Mouse (Mus musculus) hindbrain, embryonic 13.5 days (tissue): Measurements from ENCODE around the gene Pclo. TPM values are rescaled to one million over a fixed set of nuclear protein-coding genes. Genes with fewer than 3 reads are reported as not detected.
A peak's percentile ranks its signal among the peaks of the same experiment; 100 is the strongest.

Source experiments
- ATAC-seq: fragments of 200-750 bp; cut with Nextera tagmentation; 2 replicates; pipeline ENCODE4 v1.8.0; 2017; ENCODE audit warnings: moderate TSS enrichment; ENCODE audit not compliant: low FRiP score
- H3K27ac ChIP-seq: fragments of 300-500 bp; sonication (generic); 2 replicates; pipeline ENCODE4 v1.5.1; 2015; ENCODE audit warnings: inconsistent platforms, mild to moderate bottlenecking, moderate library complexity
- H3K27me3 ChIP-seq: fragments of 300-500 bp; sonication (generic); 2 replicates; pipeline ENCODE4 v1.6.1; 2015; ENCODE audit warnings: mild to moderate bottlenecking, inconsistent platforms
- H3K36me3 ChIP-seq: fragments of 300-500 bp; sonication (generic); 2 replicates; pipeline ENCODE4 v1.6.1; 2015; ENCODE audit warnings: mild to moderate bottlenecking, inconsistent platforms
- H3K4me1 ChIP-seq: fragments of 300-500 bp; sonication (generic); replicated peaks from 2 replicates; pipeline ENCODE4 v1.6.1; 2015; ENCODE audit warnings: inconsistent platforms
- H3K4me2 ChIP-seq: fragments of 300-500 bp; sonication (generic); 2 replicates; pipeline ENCODE4 v1.6.1; 2015; ENCODE audit warnings: inconsistent platforms, mild to moderate bottlenecking, moderate library complexity
- H3K4me3 ChIP-seq: fragments of 300-500 bp; sonication (generic); 2 replicates; pipeline ENCODE4 v1.5.1; 2015; ENCODE audit warnings: mild to moderate bottlenecking, inconsistent platforms
- H3K9ac ChIP-seq: fragments of 300-500 bp; sonication (generic); 2 replicates; pipeline ENCODE4 v1.6.1; 2015; ENCODE audit warnings: mild to moderate bottlenecking, inconsistent platforms
- H3K9me3 ChIP-seq: fragments of 300-500 bp; sonication (generic); 2 replicates; pipeline ENCODE4 v1.6.1; 2016; ENCODE audit warnings: inconsistent platforms
- WGBS: fragments of 180-500 bp; shearing (Covaris S2); methylation state at CpG from one replicate; pipeline ENCODE4 v1.1.7; 2015; 5-methylcytosine and 5-hydroxymethylcytosine counted together
- polyA plus RNA-seq: library from polyadenylated mRNA; unstranded; fragments of >200 nt; fragmentation: Nextera tagmentation; extraction: Ambion mirVana; gene quantifications from 2 replicates; pipeline ENCODE4 v1.2.1, GENCODE M21; 2015

The Pclo gene
- polyA plus RNA-seq, 1 experiment from 2014 or later = 9.3 TPM

DNA sequence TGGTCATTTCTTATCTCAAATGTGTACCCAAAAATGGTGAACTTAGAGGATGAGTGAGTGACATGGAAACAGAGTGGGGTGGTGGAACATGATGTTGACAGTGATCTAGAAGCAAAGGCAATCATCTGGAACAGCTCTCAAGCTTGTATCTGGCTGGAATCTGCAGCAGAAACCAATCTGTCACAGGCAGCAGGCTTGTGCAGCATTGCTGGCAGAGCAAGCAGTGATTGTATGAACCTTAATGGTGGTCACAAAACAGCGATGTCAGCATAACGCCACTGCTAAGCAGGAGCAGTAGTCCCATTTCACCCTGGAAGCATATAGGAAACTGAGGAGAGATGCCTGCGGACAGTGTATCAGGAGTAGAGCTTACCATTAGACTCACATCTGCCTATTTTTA, 76.8 kb downstream of the Pclo start:
- Histone ChIP-seq H3K9me3 (no peaks in the 10 kb centered on the region), H3K27ac (peak overlapping the region; percentile 18; the same call in 1 of the 2 replicates), H3K4me1 (0 out of 2 replicates have a peak, but pooled peaks cover 2% of the 10 kb centered on the region), H3K9ac (no peak overlapping the region), H3K4me2 (no peak overlapping the region), H3K4me3 (no peak overlapping the region), H3K36me3 (peaks cover 3% of the 10 kb centered on the region; the same call in 1 of the 2 replicates), H3K27me3 (no peaks in the 10 kb centered on the region)
- 73% methylated on average over 3 of the region's 3 CpGs for WGBS
- no peak for ATAC-seq

DNA sequence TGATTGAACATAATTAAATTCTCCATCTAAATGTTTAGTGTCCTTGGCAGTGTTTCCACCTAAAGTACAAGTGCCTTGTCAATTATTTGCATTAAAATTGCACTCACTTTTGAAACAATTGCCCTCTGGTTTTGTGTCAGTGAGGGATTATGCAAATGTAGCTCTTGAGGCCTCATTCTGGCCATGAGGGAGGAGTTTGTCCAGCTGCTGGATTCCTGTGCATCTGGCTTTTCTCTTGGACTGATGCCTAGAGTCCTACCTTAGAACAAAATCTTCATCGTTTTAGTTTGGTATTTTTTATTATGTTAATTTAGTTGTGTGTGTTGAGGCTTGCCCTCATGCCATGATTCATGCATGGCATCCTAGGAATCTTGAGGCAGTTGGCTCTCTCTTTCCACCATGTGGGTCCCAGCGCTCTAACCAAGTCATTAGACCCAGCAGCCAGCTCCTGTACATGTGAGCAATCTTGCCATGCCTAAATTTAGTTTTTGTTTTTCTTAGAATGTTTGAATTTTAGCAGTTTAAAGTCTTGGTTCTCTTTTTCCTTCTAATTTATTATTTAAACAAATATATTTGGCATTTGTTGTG, 80.8 kb downstream of the Pclo start:
- no peaks in the 10 kb centered on the region for H3K9me3 ChIP-seq
- no peak for ATAC-seq
- 0 out of 2 replicates have a peak, but pooled peaks cover 2% of the 10 kb centered on the region for H3K4me1 ChIP-seq
- no peaks in the 10 kb centered on the region for H3K27me3 ChIP-seq
- WGBS = 62% methylated on average over 2 of the region's 2 CpGs
- H3K4me2 ChIP-seq = no peak overlapping the region
- H3K36me3 ChIP-seq = no peaks in the 10 kb centered on the region
- H3K27ac ChIP-seq = no peak overlapping the region
- H3K9ac ChIP-seq = no peak overlapping the region
- no peak overlapping the region for H3K4me3 ChIP-seq

DNA sequence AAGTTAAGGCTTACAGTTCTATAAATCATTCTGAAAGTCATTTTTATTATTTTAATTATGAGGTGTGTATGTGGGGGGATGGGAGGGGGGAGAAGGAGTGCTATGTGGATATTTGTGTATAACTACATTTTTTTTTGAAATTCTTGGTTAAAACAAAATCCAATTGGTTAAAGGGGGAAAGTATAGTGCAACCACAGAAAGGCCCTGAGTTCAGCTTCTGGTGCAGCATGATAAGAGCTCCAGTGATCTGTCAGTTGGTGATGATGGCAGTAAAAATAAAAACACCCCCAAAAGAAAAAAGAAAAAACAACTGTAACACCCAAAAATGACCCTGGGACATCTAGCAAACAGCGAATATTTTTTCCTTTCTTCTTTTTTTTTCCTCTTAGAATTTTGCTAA, 93.6 kb downstream of the Pclo start:
- ATAC-seq = no peak
- H3K4me1 ChIP-seq = no peaks in the 10 kb centered on the region
- no peaks in the 10 kb centered on the region for H3K36me3 ChIP-seq
- no peaks in the 10 kb centered on the region for H3K27me3 ChIP-seq
- no peak overlapping the region for H3K4me2 ChIP-seq
- no peak overlapping the region for H3K4me3 ChIP-seq
- no peak overlapping the region for H3K27ac ChIP-seq
- no peak overlapping the region for H3K9ac ChIP-seq
- 72% methylated on average over 1 of the region's 1 CpGs for WGBS
- H3K9me3 ChIP-seq = no peaks in the 10 kb centered on the region

DNA sequence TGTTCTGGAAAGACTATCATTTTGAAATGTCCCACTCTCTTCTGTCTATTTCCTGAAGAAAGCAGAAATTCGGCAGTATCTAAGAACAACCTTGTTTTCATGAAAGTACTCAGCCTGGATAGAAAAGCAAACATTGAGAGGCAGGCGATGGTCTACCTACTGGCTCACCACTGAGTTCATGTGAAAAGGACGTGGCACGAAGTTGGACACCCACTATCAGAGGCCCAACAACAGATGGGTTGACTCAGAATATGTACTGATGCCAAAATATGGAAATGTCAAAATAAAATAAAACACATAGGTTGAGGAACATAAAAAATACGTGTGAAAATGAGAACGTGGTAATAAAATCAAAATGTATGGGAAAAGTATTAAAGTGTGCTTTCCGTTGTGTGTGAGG, 106.4 kb downstream of the Pclo start:
- no peaks in the 10 kb centered on the region for H3K4me1 ChIP-seq
- no peak overlapping the region for H3K27ac ChIP-seq
- H3K4me2 ChIP-seq = no peak overlapping the region
- no peaks in the 10 kb centered on the region for H3K36me3 ChIP-seq
- 90% methylated on average over 7 of the region's 7 CpGs for WGBS
- no peak for ATAC-seq
- no peaks in the 10 kb centered on the region for H3K9me3 ChIP-seq
- H3K27me3 ChIP-seq = no peaks in the 10 kb centered on the region
- H3K4me3 ChIP-seq = no peak overlapping the region
- H3K9ac ChIP-seq = no peak overlapping the region

DNA sequence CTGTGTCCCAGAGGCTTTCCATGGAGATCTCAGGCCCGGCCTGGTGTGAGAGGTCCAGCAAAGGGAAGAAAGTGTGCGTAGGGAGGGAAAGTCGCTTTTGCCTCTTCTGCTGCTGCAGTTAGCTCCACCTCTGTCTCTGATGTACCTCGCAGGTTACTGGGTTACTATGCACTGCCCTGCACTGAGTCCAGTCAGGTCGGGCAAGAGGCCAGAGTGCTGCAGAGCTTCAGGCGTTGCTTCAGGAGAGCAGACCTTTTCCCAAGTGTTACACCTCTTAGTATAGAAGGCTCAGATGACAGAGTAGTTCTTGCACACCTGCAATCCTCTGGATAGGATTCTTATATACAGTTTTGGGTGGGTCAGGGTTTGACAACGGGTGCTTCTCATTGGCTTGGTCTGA, 108.6 kb downstream of the Pclo start:
- no peaks in the 10 kb centered on the region for H3K27me3 ChIP-seq
- H3K27ac ChIP-seq = no peak overlapping the region
- no peaks in the 10 kb centered on the region for H3K36me3 ChIP-seq
- no peaks in the 10 kb centered on the region for H3K9me3 ChIP-seq
- H3K4me1 ChIP-seq = no peaks in the 10 kb centered on the region
- no peak overlapping the region for H3K9ac ChIP-seq
- 82% methylated on average over 7 of the region's 7 CpGs for WGBS
- ATAC-seq = no peak
- no peak overlapping the region for H3K4me3 ChIP-seq
- H3K4me2 ChIP-seq = no peak overlapping the region

DNA sequence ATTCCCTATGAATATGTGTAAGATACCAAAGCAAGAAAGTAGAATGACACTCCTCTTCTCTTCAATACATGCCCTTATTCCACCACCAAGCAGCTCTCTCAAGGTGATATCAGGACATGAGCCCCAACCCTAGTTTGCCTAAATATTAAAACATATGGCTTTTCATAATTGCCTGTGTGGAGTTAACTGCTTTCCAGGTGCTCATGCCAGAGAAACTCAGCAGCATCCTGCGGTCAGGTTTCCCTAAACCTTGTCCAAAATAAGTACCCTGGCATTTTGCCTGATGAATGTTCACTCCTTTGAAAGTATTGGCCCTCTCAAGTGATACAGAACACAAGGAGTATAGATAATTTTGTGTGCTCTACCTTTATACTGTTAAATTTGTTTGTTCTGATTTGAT, 126.5 kb downstream of the Pclo start:
- Histone ChIP-seq H3K4me3 (no peak overlapping the region), H3K36me3 (no peaks in the 10 kb centered on the region), H3K9me3 (no peaks in the 10 kb centered on the region), H3K27ac (no peak overlapping the region), H3K9ac (no peak overlapping the region), H3K4me2 (no peak overlapping the region), H3K27me3 (no peaks in the 10 kb centered on the region), H3K4me1 (no peaks in the 10 kb centered on the region)
- 96% methylated on average over 1 of the region's 1 CpGs for WGBS
- no peak for ATAC-seq

DNA sequence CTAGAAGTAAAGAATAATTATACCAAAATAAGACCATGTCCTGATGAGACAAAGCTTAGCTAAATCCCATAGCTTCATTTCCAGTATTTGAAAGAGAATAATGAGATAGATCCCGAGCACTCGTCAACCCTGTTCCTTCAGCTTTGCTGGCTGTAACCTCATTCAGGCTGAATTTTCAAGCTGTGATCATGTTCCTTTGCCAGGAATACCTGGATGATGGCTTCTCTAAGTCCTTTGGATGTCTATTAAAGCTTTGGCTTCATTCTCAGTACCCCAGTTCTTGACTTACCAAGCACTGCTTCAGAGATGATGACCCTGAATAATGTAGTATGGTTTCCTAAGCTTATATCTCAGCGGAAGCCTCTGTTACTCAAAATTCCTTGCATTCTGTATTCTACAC, 131.1 kb downstream of the Pclo start:
- ATAC-seq = no peak
- Histone ChIP-seq H3K4me3 (no peak overlapping the region), H3K36me3 (no peaks in the 10 kb centered on the region), H3K4me2 (no peak overlapping the region), H3K9me3 (no peaks in the 10 kb centered on the region), H3K9ac (no peak overlapping the region), H3K4me1 (no peaks in the 10 kb centered on the region), H3K27me3 (no peaks in the 10 kb centered on the region), H3K27ac (no peak overlapping the region)
- WGBS = 92% methylated on average over 3 of the region's 3 CpGs

DNA sequence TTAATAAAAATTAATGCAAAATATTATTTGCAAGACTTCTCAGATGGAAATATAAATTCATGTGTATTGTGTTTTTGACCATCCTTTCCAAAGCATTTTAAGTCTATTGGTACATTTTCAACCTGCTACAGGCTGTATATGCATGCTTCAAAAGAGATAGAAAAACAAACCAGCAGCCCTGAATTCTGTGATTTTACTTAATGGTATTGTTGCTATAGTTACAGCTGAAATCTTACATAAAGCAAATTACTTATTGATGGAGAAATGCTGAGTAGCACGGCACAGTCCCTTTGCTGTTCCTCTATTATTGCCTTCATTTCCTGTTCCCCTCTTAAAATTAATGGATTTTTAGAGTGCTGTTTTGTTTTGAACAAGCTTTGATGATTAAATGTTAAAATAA, 145.9 kb downstream of the Pclo start:
- Histone ChIP-seq H3K27me3 (no peaks in the 10 kb centered on the region), H3K9me3 (no peaks in the 10 kb centered on the region), H3K4me2 (no peak overlapping the region), H3K9ac (no peak overlapping the region), H3K27ac (no peak overlapping the region), H3K4me1 (no peaks in the 10 kb centered on the region), H3K4me3 (no peak overlapping the region), H3K36me3 (no peaks in the 10 kb centered on the region)
- WGBS = 57% methylated on average over 1 of the region's 1 CpGs
- ATAC-seq = no peak

DNA sequence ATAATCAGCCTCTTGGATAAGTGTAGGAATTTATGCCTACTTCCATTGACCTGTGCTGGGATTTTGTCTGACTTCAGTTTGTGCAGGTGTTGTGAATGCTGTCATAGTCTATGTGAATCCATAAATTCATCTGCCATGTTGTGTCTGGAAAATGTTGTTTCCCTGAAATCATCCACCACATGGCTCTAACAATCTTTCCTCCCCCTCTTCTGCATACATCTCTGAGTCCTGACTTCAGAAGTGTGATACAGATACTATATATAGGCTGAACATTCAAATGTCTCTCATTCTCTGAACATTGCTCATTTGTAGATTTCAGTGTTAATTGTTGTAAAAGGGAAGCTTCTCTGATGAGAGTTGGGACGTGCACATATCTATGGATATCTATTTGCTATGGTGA, 147.5 kb downstream of the Pclo start:
- H3K27me3 ChIP-seq = no peaks in the 10 kb centered on the region

DNA sequence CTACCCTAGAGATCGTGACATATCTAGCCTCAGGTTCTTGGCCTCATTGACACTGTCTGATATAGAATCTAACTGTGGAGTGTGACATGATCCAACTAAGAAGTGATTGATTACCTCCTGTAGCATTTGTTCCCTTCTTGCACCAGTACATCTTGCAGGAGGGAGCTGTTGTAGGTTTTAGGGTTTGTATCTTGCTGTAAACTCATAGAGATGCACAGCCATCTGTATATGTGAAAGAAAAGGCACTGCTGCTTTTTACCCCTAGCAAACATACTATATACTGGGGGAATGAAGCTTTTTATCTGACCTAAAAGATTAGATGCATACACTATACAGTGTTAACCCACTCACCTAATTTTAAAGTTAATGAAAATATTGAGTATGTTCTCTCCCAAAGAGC, 147.9 kb downstream of the Pclo start:
- Histone ChIP-seq H3K9me3 (no peaks in the 10 kb centered on the region), H3K4me2 (no peak overlapping the region), H3K4me1 (no peaks in the 10 kb centered on the region), H3K27me3 (no peaks in the 10 kb centered on the region), H3K36me3 (no peaks in the 10 kb centered on the region), H3K4me3 (no peak overlapping the region), H3K27ac (no peak overlapping the region), H3K9ac (no peak overlapping the region)
- no peak for ATAC-seq
- 88% methylated on average over 1 of the region's 1 CpGs for WGBS

More for the DNA sequence above, 147.5 kb downstream of the Pclo start:
- Histone ChIP-seq H3K9me3 (no peaks in the 10 kb centered on the region), H3K4me2 (no peak overlapping the region), H3K9ac (no peak overlapping the region), H3K36me3 (no peaks in the 10 kb centered on the region), H3K27ac (no peak overlapping the region), H3K4me1 (no peaks in the 10 kb centered on the region), H3K4me3 (no peak overlapping the region)
- ATAC-seq = no peak
- 78% methylated on average over 1 of the region's 1 CpGs for WGBS

DNA sequence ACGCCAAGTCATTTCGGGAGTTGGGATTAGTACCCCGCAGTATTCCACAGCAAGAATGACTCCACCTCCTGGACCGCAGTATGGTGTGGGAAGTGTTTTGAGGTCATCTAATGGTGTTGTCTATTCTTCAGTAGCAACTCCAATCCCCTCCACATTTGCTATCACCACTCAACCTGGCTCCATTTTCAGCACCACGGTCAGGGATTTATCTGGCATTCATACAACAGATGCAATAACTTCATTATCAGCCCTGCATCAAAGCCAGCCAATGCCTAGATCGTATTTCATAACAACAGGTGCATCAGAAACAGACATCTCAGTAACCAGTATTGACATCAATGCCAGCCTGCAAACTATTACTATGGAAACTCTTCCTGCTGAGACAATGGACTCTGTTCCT, 165.7 kb downstream of the Pclo start:
- no peak for ATAC-seq
- H3K9me3 ChIP-seq = 0 out of 2 replicates have a peak, but pooled peaks cover 8% of the 10 kb centered on the region

DNA sequence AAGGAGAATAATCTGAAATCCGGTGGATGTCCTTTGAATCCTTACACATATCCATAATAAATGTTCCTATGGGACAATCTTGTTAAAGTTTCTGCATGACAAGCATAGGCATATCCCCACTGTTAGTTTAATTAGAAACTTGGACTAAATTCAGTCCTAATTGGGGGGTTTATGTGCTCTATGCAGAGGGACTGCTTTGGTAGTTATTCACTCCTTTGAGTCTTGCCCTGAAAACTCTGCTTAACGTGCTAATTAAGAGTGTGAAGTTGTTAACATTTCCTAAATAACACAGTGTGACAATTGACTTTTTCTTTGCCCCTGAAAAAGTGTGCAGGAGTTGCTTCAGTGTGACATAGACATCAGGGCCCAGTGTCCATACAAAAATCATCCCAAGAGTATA, 177.3 kb downstream of the Pclo start:
- Histone ChIP-seq H3K9me3 (no peaks in the 10 kb centered on the region), H3K4me2 (no peak overlapping the region), H3K36me3 (no peaks in the 10 kb centered on the region), H3K9ac (no peak overlapping the region), H3K4me1 (no peaks in the 10 kb centered on the region), H3K27ac (no peak overlapping the region), H3K27me3 (no peaks in the 10 kb centered on the region), H3K4me3 (no peak overlapping the region)
- WGBS = 60% methylated on average over 2 of the region's 2 CpGs
- no peak for ATAC-seq

More for the DNA sequence above, 165.7 kb downstream of the Pclo start:
- no peak overlapping the region for H3K4me2 ChIP-seq
- 96% methylated on average over 6 of the region's 6 CpGs for WGBS
- H3K4me3 ChIP-seq = no peak overlapping the region
- peaks cover 77% of the 10 kb centered on the region for H3K36me3 ChIP-seq
- no peaks in the 10 kb centered on the region for H3K27me3 ChIP-seq
- H3K27ac ChIP-seq = no peak overlapping the region
- H3K9ac ChIP-seq = no peak overlapping the region
- H3K4me1 ChIP-seq = no peaks in the 10 kb centered on the region

DNA sequence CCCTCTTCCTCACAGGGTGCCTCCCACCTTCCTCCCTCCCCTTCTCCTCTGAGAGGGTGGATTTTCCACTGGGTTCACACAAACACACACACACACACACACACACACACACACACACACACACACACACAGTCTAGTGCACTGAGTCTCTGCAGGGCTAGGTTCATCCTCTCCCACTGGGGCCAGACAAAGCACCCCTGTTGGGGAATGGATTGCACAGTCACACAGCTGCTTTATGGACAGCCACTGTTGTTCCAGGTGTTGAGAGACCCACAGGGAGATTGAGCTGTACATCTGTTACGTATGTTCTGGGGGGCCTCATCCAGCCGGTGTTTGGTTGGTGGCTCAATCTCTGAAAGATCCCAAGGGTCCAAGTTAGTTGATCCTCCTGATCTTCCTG, 182.0 kb downstream of the Pclo start:
- no peak for ATAC-seq
- Histone ChIP-seq H3K36me3 (no peaks in the 10 kb centered on the region), H3K27me3 (no peaks in the 10 kb centered on the region), H3K9ac (no peak overlapping the region), H3K4me3 (no peak overlapping the region), H3K9me3 (no peaks in the 10 kb centered on the region), H3K27ac (no peak overlapping the region), H3K4me1 (no peaks in the 10 kb centered on the region), H3K4me2 (no peak overlapping the region)
- 82% methylated on average over 2 of the region's 2 CpGs for WGBS
